Mouse (Mus musculus): ENCODE results near the gene Akp3.
A peak's percentile ranks its signal among the peaks of the same experiment; 100 is the strongest.

Akp3 gene

DNA sequence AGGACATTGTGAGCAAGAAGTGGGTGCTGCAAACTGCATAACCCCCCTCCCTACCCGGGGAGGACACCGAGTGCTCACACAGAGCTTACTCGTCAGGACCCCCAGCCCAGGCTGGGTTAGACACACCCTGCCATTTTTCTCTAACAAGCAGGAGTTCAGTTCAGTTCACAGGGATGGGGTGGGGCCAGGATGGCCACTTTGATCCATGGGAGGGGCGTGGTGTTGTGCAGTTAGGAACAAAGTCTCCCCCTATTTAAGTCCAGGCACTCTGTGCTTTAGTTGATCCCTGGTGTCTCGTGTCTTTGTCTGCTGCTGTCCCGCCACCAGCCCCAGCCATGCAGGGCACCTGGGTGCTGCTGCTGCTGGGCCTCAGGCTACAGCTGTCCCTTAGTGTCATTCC lies at the start of gene Akp3:
TSS of gene Akp3 (plus strand) at position 301 of the 400 bp plus-strand sequence.
- DNase-seq = no peak

DNA sequence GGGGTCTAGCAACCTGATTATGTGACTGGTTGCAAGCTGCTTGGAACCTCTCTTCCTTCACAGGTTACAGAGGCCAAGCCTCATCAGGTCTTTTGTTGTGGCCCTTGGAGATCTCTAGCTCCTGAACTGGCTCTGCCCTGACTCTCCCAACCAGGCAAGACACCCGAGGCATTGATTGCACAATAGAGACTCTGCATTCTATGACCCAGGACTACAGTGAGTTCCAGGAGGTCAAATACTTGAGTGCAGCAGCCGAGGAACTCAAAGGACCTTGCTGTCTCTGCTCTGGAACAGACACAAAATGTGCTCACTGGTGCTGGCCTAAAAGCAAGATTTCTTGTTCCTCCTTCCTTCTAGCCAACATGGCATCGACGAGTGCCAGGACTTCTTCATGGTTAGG lies 38.6 kb upstream of the Akp3 start:
- no peak for DNase-seq

DNA sequence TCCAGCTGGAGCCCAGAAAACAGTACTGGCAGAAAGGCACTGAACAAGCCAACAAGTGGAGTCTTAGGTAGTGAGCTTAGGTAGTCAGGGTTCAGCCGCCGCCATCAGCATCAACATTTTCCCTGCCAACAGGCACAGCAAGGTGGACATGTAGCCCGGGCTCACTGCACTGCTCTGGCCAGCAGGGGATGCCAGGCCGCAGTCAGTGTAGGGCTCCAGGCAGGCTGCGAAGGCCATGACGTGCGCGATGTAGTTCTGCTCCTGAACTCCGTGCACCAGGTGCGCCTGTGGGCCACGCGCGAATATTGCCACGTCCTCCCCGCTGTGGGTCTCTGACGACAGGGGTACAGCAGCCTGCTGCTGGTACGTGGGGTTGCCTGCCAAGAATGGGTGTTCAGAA lies 37.8 kb upstream of the Akp3 start:
- no peak for DNase-seq

DNA sequence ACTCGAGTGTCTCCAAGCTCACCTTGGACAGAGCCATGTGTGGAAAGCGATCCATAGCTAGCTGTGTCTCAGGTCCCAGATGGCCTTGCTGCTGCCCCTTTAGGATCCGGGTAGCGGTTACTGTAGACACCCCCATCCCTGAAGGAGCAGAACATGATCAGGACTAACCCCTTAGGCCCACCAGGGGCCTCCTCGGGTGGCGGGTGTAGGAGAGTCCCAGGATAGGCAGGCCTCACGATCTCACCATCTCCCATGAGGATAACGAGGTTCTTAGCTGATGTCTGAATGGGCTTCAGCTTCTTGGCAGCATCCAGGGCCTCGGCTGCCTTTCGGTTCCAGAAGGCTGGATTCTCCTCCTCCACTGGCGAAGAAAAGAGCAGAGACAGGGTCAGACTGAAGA lies 35.5 kb upstream of the Akp3 start:
- DNase-seq = no peak

DNA sequence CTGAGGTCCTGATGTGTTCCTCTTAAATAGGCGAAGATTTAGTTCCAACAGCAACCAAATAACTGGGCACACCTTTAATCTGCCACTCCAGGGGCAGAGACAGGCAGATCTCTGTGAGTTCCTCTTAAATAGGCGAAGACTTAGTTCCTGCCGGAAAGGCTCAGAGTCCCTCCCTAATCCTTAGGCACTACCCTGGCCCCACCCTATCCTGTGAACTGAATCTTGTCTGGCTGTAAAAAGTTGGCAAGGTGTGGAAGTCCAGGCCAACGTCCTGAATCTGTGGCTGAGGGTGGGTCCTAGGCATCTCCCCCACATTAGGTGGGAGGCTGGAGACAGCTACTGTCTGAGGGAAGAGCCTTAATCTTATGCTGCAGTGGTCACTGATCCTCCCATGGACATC lies 34.9 kb upstream of the Akp3 start, which contains the start of gene Alppl2:
TSS of gene Alppl2 (minus strand) at position 101 of the 400 bp plus-strand sequence.
- DNase-seq = no peak

DNA sequence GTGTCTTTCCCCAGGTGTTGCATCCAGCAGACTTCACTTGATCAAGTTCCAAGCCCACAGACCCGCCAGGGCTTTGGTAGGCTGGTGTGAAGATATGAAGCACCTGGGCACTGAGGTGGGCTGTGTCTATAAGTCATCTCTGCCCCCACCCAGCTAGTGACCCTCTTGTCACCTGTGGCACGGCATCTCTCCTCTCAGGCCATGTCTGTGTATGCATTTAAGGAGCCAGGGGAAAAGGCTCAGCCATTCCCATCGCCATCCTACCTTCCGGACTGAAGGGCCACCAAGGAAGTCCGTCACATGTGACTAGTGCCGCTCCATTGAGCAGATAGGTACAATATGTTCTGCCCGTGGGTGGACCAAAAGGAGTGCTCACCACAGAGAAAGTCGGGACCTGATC lies 29.1 kb upstream of the Akp3 start:
- no peak for DNase-seq

DNA sequence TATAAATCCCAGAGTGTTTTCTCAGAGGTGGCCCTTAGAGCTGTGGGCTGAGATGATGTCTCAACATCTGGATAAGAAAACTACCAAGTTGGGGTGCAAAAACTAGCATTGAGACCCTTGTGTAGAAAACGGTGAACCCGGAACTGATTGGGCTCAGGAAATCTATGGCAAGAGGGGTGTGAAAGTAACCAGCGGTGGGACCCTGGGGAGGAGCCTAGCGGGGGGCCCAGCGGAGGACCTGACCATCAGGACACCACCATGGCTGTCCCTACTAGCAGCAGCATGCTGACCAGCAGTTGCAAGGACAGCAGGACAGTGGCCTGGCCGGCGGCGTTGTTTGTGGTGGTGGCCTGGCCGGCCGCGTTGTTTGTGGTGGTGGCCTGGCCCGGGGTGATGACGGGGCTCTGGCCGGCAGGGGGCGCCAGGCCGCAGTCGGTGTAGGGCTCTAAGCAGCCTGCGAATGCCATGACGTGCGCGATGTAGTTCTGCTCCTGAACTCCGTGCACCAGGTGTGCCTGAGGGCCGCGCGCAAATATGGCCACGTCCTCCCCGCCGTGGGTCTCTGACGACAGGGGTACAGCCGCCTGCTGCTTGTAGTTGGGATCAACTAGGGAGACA lies 26.3 kb upstream of the Akp3 start:
- peak; percentile 52 for DNase-seq

DNA sequence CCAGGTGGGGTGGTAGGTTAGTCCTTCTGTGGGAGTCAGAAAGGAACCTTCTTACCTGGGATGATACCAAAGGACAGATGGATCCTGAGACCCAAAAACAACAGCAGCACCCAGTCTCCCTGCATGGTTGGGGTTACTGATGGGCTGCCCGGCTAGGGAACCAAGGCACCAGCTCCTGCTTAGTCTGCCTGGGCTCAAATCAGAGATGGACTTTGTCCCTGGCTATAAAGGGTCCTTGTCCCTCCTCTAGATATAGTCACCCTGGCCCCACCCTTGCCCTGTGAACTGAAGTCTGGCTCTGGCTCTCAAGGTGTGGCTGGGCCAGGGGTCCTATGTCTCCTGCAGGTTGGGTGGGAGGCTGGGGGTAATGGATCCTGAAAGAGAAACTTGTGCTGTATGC lies 23.4 kb upstream of the Akp3 start, which contains the start of gene Alpi:
TSS of gene Alpi (minus strand) at position 196 of the 400 bp plus-strand sequence.
- DNase-seq = no peak

DNA sequence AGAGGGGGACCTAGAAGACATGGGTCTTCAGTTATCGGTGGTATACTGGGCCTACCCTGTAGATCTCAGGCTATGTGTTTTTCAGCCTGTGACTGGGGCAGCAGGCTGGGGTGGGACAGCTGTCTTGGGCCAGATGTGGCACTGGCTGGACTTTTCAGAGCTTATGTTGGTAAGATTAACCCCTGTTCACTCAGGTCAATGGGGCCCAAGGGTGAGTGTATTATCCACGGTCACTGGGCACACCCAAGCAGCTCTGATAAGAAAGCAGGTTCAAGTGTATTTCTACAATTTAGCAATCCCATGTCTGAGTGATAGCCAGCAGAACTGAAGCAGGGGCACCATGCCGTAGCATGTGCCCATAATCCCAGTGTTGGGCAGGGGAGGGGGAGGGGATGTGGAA lies 22.7 kb upstream of the Akp3 start:
- no peak for DNase-seq

DNA sequence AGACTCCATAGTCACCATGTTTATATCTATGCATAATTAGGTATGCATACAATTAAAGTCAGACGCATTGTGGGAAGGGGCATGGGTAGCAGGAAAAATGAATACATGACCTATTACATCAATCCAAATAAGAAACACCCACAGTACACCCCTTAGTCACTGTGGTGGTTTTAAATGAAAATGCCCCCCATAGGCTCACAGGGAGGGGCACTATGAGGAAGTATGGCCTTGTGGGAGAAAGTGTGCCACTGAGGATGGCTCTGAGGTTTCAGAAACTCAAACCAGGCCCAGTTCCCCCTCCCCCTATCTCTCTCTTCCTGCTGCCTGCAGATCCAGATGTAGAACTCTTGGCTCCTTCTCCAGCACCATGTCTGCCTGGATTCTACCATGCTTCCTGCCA lies 20.8 kb upstream of the Akp3 start:
- no peak for DNase-seq

DNA sequence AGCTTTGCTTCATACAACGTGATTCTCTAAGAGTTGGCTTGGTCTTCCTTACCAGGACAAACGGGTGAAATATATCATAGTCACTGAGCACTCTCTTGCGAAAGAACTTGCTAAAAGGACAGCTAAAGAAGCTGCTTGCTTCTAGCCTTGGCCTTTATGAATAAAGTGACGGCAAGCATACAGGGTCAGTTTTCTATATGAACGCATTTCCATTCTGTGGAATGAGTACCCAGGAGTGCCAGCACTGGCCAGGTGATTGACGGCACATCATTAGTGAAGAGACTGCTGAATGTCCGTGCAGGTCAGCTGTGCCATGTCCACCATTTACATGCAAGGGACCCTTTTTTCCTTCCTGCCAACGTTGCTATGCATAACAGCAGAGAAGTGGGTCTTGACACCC lies 18.2 kb upstream of the Akp3 start:
- no peak for DNase-seq

DNA sequence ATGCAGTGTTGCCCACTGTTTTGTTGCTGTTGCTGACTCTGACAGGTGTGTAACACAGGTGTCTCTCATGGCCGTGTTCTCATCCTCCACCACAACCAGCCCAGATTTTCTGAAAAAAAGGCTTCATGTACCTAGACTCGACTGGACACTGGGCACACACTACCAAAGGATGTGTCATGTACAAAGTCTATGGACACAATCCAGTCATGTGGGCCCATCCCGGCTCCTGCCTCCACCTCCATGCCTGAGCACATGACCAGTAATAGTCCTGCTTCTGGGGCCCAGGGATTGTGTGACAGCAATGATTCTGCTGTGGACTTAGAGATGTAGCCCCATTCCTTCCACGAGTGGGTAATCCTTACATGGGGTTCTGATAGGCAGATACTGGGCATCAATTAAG lies 16.2 kb upstream of the Akp3 start:
- no peak for DNase-seq

DNA sequence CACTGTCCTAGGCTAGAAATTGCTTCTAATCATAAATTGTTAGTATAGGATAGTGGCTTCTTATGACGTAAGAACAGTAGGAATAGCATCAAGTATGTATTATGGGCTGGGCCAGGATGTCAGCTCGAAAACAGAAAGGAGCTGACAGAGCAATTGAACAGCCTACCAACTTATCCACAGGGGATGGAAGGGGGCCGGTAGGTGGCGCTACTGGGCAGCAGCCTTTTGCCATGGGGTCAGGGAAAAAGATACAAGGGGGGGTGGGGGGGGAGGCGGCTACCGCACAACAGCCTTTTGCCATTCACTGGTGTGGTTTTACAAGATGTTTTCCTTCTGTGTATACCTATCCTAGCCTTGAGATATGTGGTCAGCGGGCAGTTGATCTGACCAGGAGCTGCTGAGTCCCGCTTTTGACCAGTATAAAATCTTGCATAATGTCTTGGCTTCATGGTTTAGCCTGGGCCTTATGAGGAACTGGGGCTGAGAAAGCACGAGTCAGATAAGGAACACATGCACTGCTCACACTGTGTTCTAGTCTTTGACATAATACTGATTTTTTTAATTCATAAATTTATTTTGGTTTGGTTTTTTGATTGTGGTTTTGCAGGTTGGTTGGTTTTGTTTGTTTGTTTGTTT lies 12.9 kb upstream of the Akp3 start:
- DNase-seq = peak; percentile 50

DNA sequence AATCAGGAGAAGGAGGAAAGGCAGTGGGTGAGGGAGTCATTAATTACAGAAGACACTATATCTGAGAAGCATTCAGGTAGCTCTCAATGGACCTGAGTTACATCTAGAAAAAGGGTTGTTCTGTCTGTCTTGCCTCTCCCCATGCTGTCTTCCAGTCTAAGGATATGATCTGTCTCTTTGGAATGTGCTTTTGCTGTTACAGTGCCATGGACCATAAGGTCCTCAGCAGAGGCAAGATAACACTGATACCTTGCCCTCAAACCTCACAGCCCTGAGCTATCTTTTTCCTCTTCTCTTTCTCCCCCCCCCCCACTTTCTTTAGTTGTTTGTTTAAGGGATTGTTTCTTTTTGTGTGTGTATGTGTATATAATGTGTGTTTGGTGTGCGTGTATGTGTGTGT lies 10.0 kb upstream of the Akp3 start:
- DNase-seq = no peak

DNA sequence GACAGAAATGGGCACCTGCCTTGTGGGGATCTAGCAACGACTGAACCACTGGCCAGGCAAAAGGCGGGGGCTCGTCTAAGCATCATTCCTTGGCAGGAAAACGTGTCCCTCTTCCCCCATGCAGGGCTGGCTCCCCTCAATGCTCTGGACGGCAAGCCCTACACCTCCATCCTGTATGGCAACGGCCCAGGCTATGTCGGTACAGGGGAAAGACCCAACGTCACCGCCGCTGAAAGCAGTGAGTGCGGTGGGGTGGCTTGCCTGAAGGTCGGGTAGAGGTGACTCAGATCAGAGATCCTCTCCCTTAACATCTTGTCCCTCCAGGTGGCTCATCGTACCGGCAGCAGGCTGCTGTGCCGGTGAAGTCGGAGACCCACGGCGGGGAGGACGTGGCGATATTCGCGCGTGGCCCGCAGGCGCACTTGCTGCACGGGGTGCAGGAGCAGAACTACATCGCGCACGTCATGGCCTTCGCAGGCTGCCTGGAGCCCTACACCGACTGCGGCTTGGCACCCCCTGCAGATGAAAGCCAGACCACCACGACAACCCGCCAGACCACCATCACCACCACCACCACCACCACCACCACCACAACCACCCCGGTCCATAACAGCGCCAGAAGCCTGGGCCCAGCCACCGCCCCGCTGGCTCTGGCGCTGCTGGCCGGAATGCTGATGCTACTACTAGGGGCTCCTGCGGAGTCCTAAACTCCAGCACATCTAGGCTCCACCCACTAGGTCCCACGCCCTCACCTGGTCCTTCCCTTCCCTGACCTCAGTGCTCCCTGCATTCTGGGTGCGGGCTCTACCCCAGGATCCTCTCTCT lies 2.6 kb downstream of the Akp3 start:
- no peak for DNase-seq

DNA sequence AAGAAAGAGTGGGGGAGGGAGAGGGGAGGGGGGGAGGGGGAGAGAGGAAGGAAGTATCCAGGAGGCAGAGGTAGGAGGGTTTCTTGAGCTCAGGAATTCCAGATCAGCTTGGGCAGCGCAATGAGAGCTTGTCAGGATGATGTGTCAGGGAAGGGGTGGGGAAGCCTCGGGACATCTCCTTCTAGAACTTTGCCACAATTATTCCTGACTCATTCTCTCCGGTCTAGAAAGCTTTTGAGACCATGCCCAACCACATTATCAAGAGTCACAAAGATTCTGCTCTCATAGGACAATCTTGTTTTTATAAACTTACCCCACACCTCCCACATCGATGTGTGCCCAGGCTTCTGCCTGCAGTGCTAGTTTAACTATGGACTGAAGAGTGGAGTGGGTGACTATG lies 7.0 kb downstream of the Akp3 start:
- no peak for DNase-seq

DNA sequence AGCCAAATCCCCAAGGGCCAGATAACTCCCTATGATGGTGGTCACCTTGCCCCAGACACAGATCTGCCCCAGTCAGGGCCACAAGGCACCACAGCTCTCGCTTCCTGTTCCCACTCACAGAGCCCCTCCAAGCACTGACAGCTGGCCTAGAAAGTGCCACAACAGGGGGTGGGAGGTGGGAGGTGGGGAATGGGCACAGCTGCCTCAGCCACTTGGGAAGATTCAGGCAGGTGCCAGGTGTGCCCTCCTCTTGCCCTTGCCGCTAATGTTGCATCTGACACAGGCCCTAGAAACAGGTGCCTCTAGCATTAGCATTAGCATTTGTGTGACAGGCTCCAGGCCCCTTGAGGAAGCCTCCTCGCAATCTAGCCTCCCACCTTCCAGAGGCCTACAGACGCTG lies 16.8 kb downstream of the Akp3 start:
- DNase-seq = no peak

DNA sequence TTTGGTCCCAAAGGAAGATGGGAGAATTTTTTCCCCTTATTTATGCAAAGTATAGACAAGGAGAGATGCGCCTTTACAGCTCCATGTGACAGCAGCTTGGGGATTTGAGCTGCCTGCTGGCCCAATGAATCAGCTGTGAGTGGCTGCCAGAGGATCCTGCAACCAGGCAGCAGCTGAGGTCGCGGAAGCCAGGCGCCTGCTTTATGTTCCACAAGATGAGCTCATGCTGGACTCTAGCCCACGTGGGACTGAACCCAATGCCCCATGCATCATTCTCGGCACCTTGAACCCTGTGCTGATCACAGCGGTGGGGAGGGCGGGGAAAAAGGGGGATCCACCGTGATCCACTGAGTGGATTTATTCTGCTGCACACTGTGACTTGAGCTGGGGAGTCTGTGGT lies 17.7 kb downstream of the Akp3 start:
- DNase-seq = no peak

DNA sequence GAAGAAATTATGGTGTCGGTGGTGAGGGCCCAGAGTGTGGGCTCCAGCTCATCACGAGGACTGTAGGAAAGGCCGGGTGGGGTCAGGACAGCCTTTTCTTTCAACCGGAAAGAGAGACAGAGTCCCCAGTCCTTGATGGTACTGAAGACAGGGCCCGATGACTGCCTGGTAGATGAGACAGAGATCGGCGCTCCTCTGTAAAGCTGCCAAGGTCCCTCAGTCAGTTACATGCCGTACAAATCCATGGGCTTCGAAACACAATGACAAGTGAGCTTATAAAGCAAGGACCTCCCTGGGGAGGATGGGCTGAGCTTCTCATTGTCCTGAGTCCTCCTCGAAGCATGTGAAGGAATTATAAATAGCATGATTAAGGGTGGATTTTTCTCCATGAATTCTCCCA lies 18.4 kb downstream of the Akp3 start:
- no peak for DNase-seq

DNA sequence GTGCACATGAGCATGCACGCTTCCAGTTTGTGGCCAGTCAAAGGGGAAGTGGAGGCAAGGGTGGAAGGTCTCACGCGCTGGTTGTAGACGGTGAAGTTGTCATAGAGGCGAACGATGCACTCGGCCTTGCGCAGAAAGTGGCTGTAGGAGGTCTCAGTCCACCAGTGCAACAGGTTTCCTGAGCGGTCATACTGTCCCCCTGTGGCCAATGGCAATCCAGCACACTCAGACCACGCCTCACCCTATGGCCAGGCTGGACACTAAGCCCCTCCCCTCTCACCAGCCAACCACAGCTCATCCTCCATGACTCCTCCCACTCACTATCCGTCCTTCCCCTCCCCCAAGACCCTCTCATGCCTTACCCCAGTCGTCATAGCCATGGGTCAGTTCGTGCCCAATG lies 24.6 kb downstream of the Akp3 start:
- DNase-seq = no peak

DNA sequence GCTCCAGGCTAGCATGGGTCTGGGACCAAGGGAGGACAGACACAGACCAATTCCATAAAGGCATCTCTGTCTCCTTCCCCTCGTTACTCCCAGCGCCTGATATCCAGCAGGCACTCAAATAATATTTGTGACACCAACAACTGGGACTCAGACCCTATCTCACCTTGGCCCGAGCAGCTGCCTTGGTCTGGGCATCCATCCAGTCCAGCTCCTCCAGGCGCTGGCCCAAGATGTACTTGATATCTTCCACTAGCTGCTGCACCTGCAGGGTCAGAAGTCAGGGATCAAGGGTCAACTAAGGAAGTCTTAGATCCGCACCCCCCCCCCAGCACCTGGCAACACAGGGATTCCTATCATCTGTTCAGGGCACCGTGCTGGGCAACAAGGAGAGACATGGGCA lies 26.5 kb downstream of the Akp3 start:
- DNase-seq = no peak

DNA sequence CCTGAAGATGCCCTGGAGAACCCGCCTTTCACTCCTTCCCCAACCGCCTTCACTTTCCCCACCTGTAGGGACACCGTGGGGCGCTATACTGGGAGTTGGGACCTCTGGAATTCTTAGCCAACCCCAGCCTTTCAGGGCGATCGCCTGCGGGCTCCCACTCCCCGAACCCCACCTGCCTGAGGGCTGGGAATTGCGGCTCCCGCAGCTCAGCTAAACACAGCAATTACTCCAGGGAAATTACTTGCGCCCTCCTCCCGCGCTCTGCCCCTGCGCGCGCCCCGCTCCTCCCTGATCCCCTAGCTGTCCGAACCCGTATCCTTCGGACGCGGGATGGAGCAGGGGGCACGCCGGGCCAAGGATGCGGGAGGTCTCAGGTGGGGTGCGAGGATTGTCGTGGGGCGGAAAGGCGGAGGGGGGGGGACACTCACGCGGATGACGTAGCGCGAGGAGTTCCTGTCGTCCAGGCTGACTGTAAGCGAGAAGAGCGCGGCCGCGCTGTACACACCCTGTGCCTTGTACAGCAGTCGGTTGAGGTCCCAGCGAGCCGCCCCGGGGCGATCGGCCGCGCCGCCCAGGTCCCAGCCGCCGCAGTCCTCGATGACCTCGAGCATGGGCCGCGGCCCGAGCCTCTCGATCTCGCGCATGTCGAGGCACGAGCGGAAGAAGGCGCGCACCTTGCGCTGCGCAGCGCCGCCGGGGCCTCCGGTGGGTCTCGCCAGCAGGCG lies 29.2 kb downstream of the Akp3 start:
- no peak for DNase-seq

DNA sequence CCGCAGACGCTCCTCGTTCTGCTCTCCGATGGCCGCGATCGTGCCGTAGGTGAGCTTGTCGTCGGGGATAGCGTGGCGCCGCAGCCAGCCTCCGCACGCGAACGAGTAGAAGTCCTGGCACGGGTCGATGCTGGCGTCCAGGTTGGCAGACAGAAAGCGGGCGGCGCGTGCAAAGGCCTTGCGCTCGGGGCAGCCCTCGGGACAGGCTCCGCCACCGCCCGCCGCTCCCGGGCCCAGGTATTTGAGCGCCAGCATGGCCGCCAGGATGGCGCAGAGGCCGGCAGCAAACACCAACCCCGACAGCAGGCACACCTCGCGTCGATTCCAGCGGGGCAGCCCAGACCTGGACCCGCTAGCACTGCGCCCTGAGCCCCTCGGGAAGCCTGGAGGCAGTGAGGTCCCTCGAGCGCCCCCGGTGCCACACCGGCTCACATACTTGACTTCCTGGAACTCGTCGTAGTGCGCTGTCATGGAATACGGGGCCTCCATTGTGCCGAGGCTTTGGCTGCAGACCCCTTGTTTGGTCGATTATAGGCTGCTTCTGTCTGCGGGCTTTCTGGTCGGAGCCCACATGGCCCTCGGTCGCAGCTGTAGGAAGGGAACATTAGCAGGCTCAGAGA lies 29.8 kb downstream of the Akp3 start:
- no peak for DNase-seq

Measured in kidney, adult 9 months (tissue).